Mouse (Mus musculus) brain, adult 2 months (tissue): ENCODE data around the gene Arl15.

ENCODE experiments used
- DNase-seq: peaks from one replicate; pipeline ENCODE4 v3.0.0; 2011; ENCODE audit warnings: low read depth, low spot score

Arl15 gene

GRCm38 (mm10) chr13:113843901-113844300, 49.6 kb downstream of the Arl15 start:
- no peak for DNase-seq

GRCm38 (mm10) chr13:113844717-113845116, 50.4 kb downstream of the Arl15 start:
- no peak for DNase-seq

GRCm38 (mm10) chr13:113845229-113845628, 50.9 kb downstream of the Arl15 start:
- no peak for DNase-seq

- DNase-seq, result no peak
Observed at GRCm38 (mm10) chr13:113846413-113846812, 52.1 kb downstream of the Arl15 start.

GRCm38 (mm10) chr13:113850431-113851034, 56.2 kb downstream of the Arl15 start:
- DNase-seq, result peak; percentile 38

GRCm38 (mm10) chr13:113851602-113852375, 57.5 kb downstream of the Arl15 start:
- peak; percentile 59 for DNase-seq

- DNase-seq, result no peak
Observed at GRCm38 (mm10) chr13:113852376-113852666, 58.0 kb downstream of the Arl15 start.

GRCm38 (mm10) chr13:113854146-113854545, 59.8 kb downstream of the Arl15 start:
- no peak for DNase-seq

GRCm38 (mm10) chr13:113854551-113855312, 60.4 kb downstream of the Arl15 start:
- no peak for DNase-seq

GRCm38 (mm10) chr13:113856946-113857345, 62.6 kb downstream of the Arl15 start:
- no peak for DNase-seq

- DNase-seq, result no peak
Observed at GRCm38 (mm10) chr13:113858667-113859391, 64.5 kb downstream of the Arl15 start.

GRCm38 (mm10) chr13:113859392-113859776, 65.1 kb downstream of the Arl15 start:
- DNase-seq, result no peak

- no peak for DNase-seq
Observed at GRCm38 (mm10) chr13:113860816-113861215, 66.5 kb downstream of the Arl15 start.

- DNase-seq, result no peak
Observed at GRCm38 (mm10) chr13:113861231-113861630, 66.9 kb downstream of the Arl15 start.

GRCm38 (mm10) chr13:113862951-113863350, 68.6 kb downstream of the Arl15 start:
- no peak for DNase-seq

- DNase-seq, result no peak
Observed at GRCm38 (mm10) chr13:113863688-113864087, 69.4 kb downstream of the Arl15 start.

GRCm38 (mm10) chr13:113864278-113864677, 70.0 kb downstream of the Arl15 start:
- no peak for DNase-seq

GRCm38 (mm10) chr13:113864893-113865292, 70.6 kb downstream of the Arl15 start:
- peak; percentile 65 for DNase-seq

GRCm38 (mm10) chr13:113865378-113865777, 71.1 kb downstream of the Arl15 start:
- DNase-seq, result no peak

GRCm38 (mm10) chr13:113865806-113866205, 71.5 kb downstream of the Arl15 start:
- DNase-seq, result peak; percentile 75

- no peak for DNase-seq
Observed at GRCm38 (mm10) chr13:113867736-113868135, 73.4 kb downstream of the Arl15 start.
